Comparison of ENCODE assay signal across 9 mouse cellular contexts in genomic region chr16:28851409-28851821, GRCm38 (mm10).
DNase-seq lines count a peak whose midpoint lies in the region; ATAC-seq and TF ChIP-seq lines count a peak whose summit lies in the region.
"Had no signal": no experiment of that assay in that cellular context is flagged by ENCODE, and none has a peak within 500 bp of the region (broad histone marks: within the 10 kb centered on the region; RNA-seq: fewer than 3 reads in every experiment).

No protein-coding gene starts in this region.

- DNase-seq in kidney, adult 9 months, result no peak
- DNase-seq in kidney, postnatal 10 days, result peak; percentile 59
- no peak for DNase-seq in right cerebral cortex, postnatal 36 days (ENCODE audit: low spot score in 2 of 2)
- DNase-seq in left cerebral cortex, adult 2 months (ENCODE audit: extremely low spot score in 1 of 2, low spot score in 2 of 2), result no peak
- DNase-seq in layer of hippocampus, adult 8-10 months (ENCODE audit: low spot score in 2 of 2), result no peak

- H3K9me3 ChIP-seq in kidney, embryonic 14.5 days (ENCODE audit: control insufficient read depth, low read length), result no peaks in the 10 kb centered on the region
- H3K9me3 ChIP-seq in forebrain, embryonic 16.5 days (ENCODE audit: control insufficient read depth, low read length), result no peaks in the 10 kb centered on the region
- H3K9me3 ChIP-seq in neural tube, embryonic 15.5 days (replicated peaks), result no peaks in the 10 kb centered on the region

- no peak overlapping the region for H3K9ac ChIP-seq in kidney, embryonic 14.5 days (ENCODE audit: low read depth, low read length)
- H3K9ac ChIP-seq in forebrain, embryonic 16.5 days (replicated peaks; ENCODE audit: low read depth, low read length), result no peak overlapping the region
- no peak overlapping the region for H3K9ac ChIP-seq in neural tube, embryonic 15.5 days (replicated peaks)

- 8% methylated on average over 11 of the region's 11 CpGs for WGBS in kidney, embryonic 14.5 days
- 6% methylated on average over 11 of the region's 11 CpGs for WGBS in forebrain, embryonic 16.5 days
- WGBS in neural tube, embryonic 15.5 days, result 4% methylated on average over 11 of the region's 11 CpGs

- peak overlapping the region; percentile 39; the same call in 1 of the 2 replicates for H3K27ac ChIP-seq in kidney, embryonic 14.5 days (ENCODE audit: low read depth, low read length)
- no peak overlapping the region for H3K27ac ChIP-seq in forebrain, embryonic 16.5 days (ENCODE audit: low read length)
- peak overlapping the region; percentile 58 for H3K27ac ChIP-seq in neural tube, embryonic 15.5 days (replicated peaks)
- no peak overlapping the region for H3K27ac ChIP-seq in left cerebral cortex, adult 2 months

- no peaks in the 10 kb centered on the region for H3K27me3 ChIP-seq in kidney, embryonic 14.5 days (ENCODE audit: control insufficient read depth, insufficient read depth, low read length)
- peaks cover 8% of the 10 kb centered on the region for H3K27me3 ChIP-seq in forebrain, embryonic 16.5 days (replicated peaks; ENCODE audit: control insufficient read depth, insufficient read depth, low read length)
- H3K27me3 ChIP-seq in neural tube, embryonic 15.5 days (replicated peaks), result no peaks in the 10 kb centered on the region
- H3K27me3 ChIP-seq: Patski had no signal

- no peak for TF ChIP-seq CTCF in left cerebral cortex, adult 2 months (IDR thresholded peaks at IDR 0.05)

- peak overlapping the region; percentile 32 for H3K4me2 ChIP-seq in kidney, embryonic 14.5 days (replicated peaks; ENCODE audit: low read depth, low read length)
- H3K4me2 ChIP-seq in forebrain, embryonic 16.5 days (ENCODE audit: low read length), result peak overlapping the region; percentile 37
- H3K4me2 ChIP-seq in neural tube, embryonic 15.5 days, result peak overlapping the region; percentile 29

- intact Hi-C loops in left cerebral cortex, adult 2 months (cut with DNase I), result no loop called here

- H3K36me3 ChIP-seq in kidney, embryonic 14.5 days (ENCODE audit: control insufficient read depth, insufficient read depth, low read length), result no peaks in the 10 kb centered on the region
- no peaks in the 10 kb centered on the region for H3K36me3 ChIP-seq in forebrain, embryonic 16.5 days (ENCODE audit: control insufficient read depth, insufficient read depth)
- H3K36me3 ChIP-seq in neural tube, embryonic 15.5 days, result peaks cover 7% of the 10 kb centered on the region; the same call in 1 of the 2 replicates

- no peak overlapping the region; the same call in 1 of the 2 replicates for H3K4me3 ChIP-seq in kidney, embryonic 14.5 days (ENCODE audit: low read length)
- H3K4me3 ChIP-seq in forebrain, embryonic 16.5 days (replicated peaks; ENCODE audit: low read length), result no peak overlapping the region
- H3K4me3 ChIP-seq in neural tube, embryonic 15.5 days (replicated peaks), result no peak overlapping the region
- H3K4me3 ChIP-seq in left cerebral cortex, adult 2 months, result no peak overlapping the region; the same call in 1 of the 2 replicates

- 0 out of 2 replicates have a peak, but pooled peaks cover 3% of the 10 kb centered on the region for H3K4me1 ChIP-seq in kidney, embryonic 14.5 days (ENCODE audit: control insufficient read depth, insufficient read depth, low read length)
- peaks cover 16% of the 10 kb centered on the region for H3K4me1 ChIP-seq in forebrain, embryonic 16.5 days (replicated peaks; ENCODE audit: control insufficient read depth, insufficient read depth, low read length)
- H3K4me1 ChIP-seq in neural tube, embryonic 15.5 days, result peaks cover 20% of the 10 kb centered on the region

- ATAC-seq in kidney, embryonic 14.5 days (ENCODE audit: low FRiP score, low TSS enrichment), result peak; percentile 87
- ATAC-seq in forebrain, embryonic 16.5 days, result peak; percentile 90
- ATAC-seq in neural tube, embryonic 15.5 days (ENCODE audit: low FRiP score), result peak; percentile 88
- ATAC-seq: Patski had no signal

Comparison
In these comparisons a context has a peak if more than half of its experiments do, and no peak if none do; other contexts are left out.
1. H3K27ac ChIP-seq: peak in kidney, embryonic 14.5 days (single experiment) and neural tube, embryonic 15.5 days (single experiment); none in forebrain, embryonic 16.5 days (single experiment) and left cerebral cortex, adult 2 months (single experiment).
2. Peak in every context shown above with its lines, with median percentiles within 50 percentile points of each other: ATAC-seq and H3K4me2 ChIP-seq.